Mouse (Mus musculus) kidney, adult 9 months (tissue): Measurements from ENCODE around the gene Pdss1.
A peak's percentile ranks its signal among the peaks of the same experiment; 100 is the strongest.

Experiments used
- DNase-seq: peaks from one replicate; pipeline ENCODE4 v3.0.0; 2022

Gene Pdss1

DNA sequence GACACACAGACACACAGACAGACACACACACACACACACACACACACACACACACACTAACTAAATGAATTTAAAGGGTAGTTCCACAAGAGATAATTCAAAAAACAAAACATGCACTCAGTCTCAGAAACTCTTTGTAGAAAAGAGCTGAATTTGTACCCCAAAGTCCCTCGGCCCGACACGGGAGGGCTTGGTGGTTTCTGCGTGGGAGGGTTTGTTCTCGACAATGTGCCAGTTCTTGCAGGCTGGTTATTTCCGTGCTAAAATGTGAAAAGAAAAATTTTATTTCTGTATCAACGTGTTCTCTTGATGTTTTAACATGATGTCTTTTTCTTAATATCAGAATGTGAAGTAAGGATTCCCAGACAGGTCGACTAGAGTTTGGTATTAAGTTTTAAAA, 66.9 kb downstream of the Pdss1 start:
- no peak for DNase-seq

DNA sequence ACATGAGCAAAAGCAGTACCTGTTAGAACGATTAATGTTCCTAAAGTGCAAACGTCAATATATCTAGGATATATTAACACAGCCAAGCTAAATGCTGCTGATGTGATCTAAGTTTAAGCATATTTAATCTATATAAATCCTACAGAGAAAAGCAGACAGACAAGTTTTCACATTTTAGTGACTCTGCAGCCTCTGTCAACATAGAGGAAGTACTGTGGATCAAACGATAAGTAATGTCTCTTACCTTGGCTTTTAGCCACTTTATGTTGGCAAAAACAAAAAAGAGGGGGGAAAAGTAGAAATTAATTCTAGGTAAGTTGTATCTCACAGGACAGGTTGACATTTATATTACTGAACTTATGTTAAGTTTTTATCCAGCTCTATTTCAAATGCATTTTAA, 67.6 kb downstream of the Pdss1 start:
- DNase-seq: no peak

DNA sequence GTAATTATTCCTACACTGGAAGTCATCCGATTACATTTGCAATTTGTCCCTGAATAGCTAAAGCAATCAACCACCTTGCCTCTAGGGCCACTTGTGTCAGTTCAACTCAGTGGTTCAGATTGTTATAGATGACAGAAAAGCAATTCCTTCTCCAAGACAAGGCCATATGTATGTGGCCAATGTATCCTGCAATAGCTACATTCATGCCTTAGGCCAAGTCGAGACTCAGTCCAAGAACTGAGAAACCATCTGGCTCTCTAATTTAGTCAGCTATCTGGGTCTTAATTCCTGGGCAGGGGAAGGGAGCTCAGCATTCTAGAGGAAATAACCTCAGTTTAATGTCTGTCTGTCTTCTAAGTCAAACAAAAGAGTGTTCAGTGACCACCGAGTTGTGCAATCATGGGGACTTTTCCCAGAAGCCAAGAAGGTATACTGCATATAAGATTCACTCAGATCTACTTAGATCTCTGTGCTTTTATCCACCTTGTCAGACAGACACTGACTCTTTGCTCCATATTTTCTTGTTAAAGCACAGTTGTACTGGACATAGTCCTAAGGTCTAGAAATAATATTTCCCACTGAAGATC, 82.2 kb downstream of the Pdss1 start:
- no peak for DNase-seq

DNA sequence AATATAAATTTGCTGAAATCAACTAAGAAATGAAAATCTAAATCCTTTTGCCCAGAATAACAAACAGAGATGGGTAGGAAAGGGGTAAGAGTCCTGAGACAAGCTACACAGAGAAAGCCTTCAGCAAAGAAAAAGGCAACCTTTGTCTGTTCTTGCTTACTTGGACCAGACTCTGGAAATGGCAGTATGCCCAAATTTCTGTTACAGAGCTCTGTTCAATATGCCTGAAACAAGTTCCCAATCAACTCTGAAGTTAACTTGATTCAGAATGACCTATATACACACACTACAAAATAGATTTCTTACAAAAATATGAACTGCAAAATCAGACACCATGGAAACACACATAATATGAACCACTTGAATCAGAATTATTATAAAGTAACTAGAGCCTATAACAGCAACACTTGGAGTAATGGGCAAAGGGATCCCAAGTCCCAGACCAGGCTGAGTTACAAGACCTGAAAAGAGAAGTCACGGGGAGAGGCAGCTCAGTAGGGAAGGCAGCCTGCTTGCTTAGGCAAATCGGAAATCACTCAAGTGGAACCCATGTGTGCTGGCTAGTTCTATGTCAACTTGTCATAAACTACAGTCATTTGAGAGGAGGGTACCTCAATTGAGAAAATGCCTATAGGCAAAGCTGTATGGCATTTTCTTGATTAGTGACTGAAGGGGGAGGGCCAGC, 90.8 kb downstream of the Pdss1 start:
- peak; percentile 52 for DNase-seq
